Mouse (Mus musculus): ENCODE measurements around the gene Prkcb.

Gene Prkcb

GRCm38 (mm10) chr7:122613876-122614275, 325.3 kb downstream of the Prkcb start:
- no peak for DNase-seq

- DNase-seq = peak; percentile 94
Measured at GRCm38 (mm10) chr7:122622125-122622774, 333.7 kb downstream of the Prkcb start.

GRCm38 (mm10) chr7:122623753-122624152, 335.2 kb downstream of the Prkcb start:
- DNase-seq = no peak

- DNase-seq = peak; percentile 30
Measured at GRCm38 (mm10) chr7:122628050-122628449, 339.5 kb downstream of the Prkcb start.

- DNase-seq = no peak
Measured at GRCm38 (mm10) chr7:122630386-122630785, 341.8 kb downstream of the Prkcb start.

GRCm38 (mm10) chr7:122631151-122631550, 342.6 kb downstream of the Prkcb start:
- no peak for DNase-seq

GRCm38 (mm10) chr7:122632946-122633345, 344.4 kb downstream of the Prkcb start:
- no peak for DNase-seq

- no peak for DNase-seq
Measured at GRCm38 (mm10) chr7:122633463-122633862, 344.9 kb downstream of the Prkcb start.

- DNase-seq = no peak
Measured at GRCm38 (mm10) chr7:122643676-122644075, 355.1 kb downstream of the Prkcb start.

- DNase-seq = no peak
Measured at GRCm38 (mm10) chr7:122649306-122649705, 360.8 kb downstream of the Prkcb start.

GRCm38 (mm10) chr7:122652523-122652922, 364.0 kb downstream of the Prkcb start:
- no peak for DNase-seq

- DNase-seq = no peak
Measured at GRCm38 (mm10) chr7:122656671-122657070, 368.1 kb downstream of the Prkcb start.

- DNase-seq = no peak
Measured at GRCm38 (mm10) chr7:122657423-122658126, 369.0 kb downstream of the Prkcb start.

GRCm38 (mm10) chr7:122665311-122666049, 376.9 kb downstream of the Prkcb start:
- DNase-seq = no peak

- peak; percentile 74 for DNase-seq
Measured at GRCm38 (mm10) chr7:122667903-122668302, 379.4 kb downstream of the Prkcb start.

GRCm38 (mm10) chr7:122670442-122670872, 381.9 kb downstream of the Prkcb start, which contains the start of gene Cacng3:
TSS of gene Cacng3 (plus strand) at chr7:122670492.
- no peak for DNase-seq

GRCm38 (mm10) chr7:122670873-122671641, 382.5 kb downstream of the Prkcb start:
- peak; percentile 94 for DNase-seq

GRCm38 (mm10) chr7:122672981-122673380, 384.4 kb downstream of the Prkcb start:
- DNase-seq = peak; percentile 25

- DNase-seq = no peak
Measured at GRCm38 (mm10) chr7:122675207-122675606, 386.7 kb downstream of the Prkcb start.
